Mouse (Mus musculus): Measurements from ENCODE around the gene Gm19426.

Gm19426 gene

GRCm38 (mm10) chr2:84743561-84743960, at the start of gene Gm19426:
Gene Gm19426, minus strand, starts transcription at chr2:84743655.
- peak in 1 of 2 experiments; percentile 58 for DNase-seq (ENCODE audit: low spot score in 2 of 2)

- DNase-seq (ENCODE audit: low spot score in 2 of 2): no peak
Measured at GRCm38 (mm10) chr2:84793154-84793553, 49.7 kb upstream of the Gm19426 start.

- DNase-seq (ENCODE audit: low spot score in 2 of 2): no peak
Measured at GRCm38 (mm10) chr2:84792516-84792915, 49.1 kb upstream of the Gm19426 start.

GRCm38 (mm10) chr2:84790418-84790817, 47.0 kb upstream of the Gm19426 start:
- no peak for DNase-seq (ENCODE audit: low spot score in 2 of 2)

DNA sequence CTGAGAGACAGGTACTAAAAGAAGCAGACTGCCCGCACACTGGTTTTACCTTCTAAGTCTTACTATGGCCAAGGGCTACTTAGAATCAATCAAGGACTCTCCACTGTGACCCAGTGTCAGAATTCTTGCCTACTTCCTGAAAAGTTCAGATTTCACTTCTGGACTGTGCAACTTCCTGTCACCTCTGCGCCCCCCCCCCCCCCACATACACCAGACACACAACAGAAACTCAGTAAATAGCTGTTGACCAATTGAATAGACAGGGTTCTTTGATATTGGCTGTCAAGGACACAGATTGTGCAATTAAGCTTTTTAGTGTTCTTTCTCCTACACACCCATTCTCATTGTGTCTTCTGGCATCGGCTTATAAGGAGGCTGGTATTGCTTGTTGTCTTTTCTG, 44.9 kb upstream of the Gm19426 start:
- DNase-seq (ENCODE audit: low spot score in 2 of 2): no peak

DNA sequence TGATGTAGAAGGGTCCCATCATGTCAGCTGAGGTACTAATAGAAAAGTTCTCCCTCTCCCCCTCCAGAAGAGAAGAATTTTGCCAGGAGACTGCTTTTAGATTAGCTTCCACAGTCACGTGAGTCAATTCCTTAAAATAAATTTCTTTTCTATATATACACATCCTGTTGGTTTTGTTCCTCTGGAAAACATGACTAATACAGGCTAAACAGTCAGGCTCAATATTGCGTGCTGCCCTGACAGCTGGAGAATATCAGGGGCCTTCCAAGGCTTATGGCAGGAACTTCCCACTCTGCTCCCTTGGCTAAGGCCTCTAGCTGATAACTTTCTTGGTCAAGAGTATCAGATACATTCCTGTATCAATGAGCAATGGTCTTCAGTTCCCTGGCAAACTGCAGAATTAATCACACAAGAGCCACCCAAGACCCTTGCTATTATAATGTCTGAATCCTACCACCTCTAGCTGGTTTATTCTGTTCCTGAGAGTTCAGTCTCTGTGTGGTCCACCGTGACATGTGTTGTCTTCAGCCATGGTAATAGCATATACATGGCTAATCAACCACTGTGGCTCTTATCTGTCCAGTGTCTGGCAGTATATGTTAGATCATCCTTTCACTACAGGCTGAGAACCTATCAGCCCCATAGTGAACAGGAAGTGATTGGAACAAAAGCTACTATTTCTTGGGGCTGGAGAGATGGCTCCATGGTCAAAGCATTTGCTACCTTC, 40.5 kb upstream of the Gm19426 start:
- no peak for DNase-seq (ENCODE audit: low spot score in 2 of 2)

DNA sequence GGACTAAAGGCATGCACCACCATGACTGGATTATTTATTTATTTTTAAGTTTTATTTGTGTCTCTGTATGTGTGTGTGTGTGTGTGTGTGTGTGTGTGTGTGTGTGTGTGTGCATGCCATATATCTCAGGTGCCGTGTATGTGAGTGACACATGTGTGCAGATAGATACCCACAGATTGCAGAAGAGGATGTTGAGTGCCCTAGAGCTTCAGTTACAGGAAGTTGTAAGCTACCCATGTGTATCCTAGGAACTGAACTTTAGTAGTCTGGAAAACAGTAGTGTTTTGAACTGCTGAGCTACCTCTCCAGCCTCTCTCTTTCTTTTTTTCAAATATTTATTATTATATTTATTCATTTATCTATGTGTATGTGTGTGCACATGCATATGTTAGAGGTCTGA, 39.9 kb upstream of the Gm19426 start:
- no peak for DNase-seq (ENCODE audit: low spot score in 2 of 2)

DNA sequence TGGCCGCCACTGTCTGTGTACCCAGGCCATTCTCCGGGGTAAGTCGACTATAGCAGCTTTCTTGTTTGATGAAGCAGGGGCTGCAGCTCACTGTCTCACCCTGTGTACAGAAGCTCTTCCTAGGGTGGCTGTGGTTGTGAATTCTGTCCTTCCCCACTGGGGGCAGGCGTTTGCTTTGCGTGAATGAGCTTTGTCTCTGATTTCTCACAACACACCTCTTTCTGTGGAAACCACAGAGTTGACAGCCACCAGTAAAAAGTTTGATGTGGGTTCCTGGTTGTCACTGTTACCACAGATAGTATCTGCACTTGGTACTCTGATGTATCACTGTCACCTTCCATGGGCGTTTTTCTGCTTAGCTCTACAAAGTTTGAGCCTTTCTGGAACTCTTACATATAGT, 35.8 kb upstream of the Gm19426 start:
- no peak for DNase-seq (ENCODE audit: low spot score in 2 of 2)

DNA sequence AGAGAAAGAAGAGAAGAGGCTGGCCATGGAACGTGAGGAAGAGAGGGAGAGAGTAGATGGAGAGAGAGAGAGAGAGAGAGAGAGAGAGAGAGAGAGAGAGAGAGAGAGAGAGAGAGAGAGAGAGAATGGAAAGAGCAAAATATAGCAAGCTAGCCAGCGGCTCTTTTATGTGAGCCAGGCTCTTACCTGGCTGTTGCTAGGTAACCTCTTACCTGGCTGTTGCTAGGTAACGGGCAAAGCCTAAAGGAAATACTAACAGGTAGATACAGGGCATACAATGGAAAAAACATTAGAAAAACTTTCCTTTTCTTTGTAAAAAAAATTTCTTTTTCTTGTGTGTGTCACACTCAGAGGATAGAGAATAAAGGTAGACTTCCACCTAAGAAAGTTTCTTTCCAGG, 34.3 kb upstream of the Gm19426 start:
- no peak for DNase-seq (ENCODE audit: low spot score in 2 of 2)

DNA sequence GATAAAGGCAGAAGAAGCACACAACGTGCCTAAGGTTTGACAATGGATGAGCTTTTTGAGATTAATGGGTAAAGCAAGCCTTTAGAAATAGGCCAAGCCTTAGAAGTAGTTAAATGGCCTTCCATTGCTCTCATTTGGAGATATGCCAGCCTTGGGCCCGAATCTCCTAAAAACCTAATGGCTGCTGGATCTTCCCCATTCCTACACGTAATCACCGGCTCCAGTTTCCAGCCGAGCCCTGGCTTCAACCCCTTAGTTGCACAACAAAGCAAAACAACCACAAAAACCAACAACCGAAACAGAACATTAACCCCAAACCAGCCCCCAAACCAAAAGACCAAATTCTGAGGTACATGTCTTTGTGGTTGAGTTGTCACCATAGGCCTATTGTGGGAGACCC, 32.2 kb upstream of the Gm19426 start:
- no peak for DNase-seq (ENCODE audit: low spot score in 2 of 2)

DNA sequence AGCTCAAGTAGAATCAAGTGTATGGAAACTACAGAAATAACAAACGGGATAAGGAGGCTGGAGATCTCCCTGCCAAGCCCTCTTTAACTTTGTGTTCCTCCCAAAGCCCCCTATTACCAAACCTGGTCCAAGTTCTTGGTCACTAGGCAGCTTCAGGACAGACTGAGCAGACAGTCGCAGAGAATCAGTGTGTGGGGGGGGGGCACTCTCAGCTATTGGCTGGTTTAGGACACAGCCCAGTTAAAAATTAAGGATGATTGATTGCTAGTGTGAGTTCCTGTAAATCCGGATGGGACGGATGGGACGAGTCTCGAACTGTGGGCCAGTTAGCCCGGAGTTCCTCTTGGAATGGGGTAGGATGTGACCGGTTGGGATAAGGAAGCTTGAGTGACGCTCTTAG, 31.8 kb upstream of the Gm19426 start, which contains the start of gene Serping1:
Gene Serping1 (minus strand): TSS at position 204 of the 400 bp plus-strand sequence.
- DNase-seq (ENCODE audit: low spot score in 2 of 2): no peak

DNA sequence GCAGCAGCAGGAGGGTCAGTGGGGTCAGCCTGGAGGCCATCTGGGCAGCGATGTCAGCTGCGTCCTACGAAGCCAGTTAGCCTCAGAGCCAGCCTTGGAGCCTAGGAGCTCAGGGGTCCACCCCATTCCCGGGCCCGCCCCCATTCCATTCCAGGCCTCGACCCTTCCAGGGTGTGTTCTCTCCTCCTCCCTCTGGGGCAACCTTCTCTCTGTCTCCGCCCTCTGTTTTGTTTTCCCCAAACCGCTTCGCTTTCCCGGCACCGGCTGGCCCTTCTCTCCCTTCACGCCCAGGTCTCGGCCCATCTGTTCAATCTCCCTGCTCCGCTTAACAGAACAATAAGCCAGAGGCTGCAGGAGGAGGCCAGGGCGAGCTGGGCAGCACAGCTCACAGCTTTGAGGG, 31.3 kb upstream of the Gm19426 start:
- DNase-seq (ENCODE audit: low spot score in 2 of 2): peak in 1 of 2 experiments; percentile 4

DNA sequence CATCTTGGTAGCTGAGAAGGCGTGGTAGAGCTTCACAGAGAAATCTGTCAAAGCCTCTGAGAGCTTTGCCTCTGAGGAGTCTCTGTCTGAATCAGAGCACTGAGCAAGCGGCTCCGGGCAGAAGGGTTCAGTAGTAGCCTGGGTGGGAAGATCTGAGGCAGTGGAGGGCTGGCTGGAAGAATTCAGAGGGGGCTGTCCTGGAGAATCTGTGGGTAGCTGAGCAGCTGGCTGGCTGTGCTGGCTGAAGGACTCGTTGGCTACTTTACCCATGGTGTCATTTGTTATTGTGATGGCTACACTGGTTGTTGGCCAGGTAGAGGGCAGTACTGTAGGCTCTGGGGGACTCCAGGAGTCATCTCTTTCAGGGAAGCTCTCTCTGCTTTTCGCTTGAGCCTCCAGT, 29.7 kb upstream of the Gm19426 start:
- DNase-seq (ENCODE audit: low spot score in 2 of 2): no peak

- DNase-seq (ENCODE audit: low spot score in 2 of 2): no peak
Measured at GRCm38 (mm10) chr2:84772454-84772853, 29.0 kb upstream of the Gm19426 start.

- DNase-seq (ENCODE audit: low spot score in 2 of 2): no peak
Measured at GRCm38 (mm10) chr2:84770501-84770900, 27.0 kb upstream of the Gm19426 start.

DNA sequence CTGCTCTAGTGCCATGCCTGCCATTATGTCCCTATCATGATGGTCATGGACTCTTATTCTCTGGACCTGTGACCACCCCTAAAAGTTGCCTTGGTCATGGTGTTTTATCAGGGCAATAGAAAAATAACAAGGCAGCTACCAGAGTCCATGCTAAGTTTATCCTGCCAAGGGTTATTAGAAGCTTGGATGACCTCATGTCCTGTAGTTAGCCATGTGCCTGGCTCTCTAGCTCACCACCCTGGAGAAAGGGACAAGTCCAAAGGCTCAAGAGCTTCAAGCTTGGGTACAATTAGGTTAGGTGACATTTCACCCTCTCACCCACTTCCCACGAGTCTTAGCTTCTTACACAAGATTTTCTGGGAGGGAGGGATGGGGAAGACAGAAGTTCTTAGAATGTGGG, 19.4 kb upstream of the Gm19426 start:
- no peak for DNase-seq (ENCODE audit: low spot score in 2 of 2)

- DNase-seq (ENCODE audit: low spot score in 2 of 2): no peak
Measured at GRCm38 (mm10) chr2:84762295-84762694, 18.8 kb upstream of the Gm19426 start.

- DNase-seq (ENCODE audit: low spot score in 2 of 2): no peak
Measured at GRCm38 (mm10) chr2:84761840-84762239, 18.4 kb upstream of the Gm19426 start.

DNA sequence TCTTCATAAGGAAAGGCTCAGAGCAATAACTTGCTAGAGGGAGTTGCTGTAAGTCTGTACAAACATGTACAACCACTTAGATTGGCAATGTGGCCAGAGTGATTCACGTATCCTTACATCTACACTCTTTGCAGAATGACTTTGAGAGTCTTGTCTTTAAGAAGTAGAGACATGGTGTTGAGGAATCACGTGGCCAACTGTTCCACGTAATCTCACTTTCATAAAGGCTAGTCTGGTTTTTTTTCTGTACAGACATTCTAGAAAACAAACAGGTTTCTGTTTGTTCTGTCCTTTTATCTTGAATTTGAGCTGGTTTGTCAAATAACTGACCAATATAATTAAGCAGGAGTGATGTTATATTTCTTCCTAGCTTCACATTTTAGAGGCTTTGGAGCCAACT, 17.9 kb upstream of the Gm19426 start:
- no peak for DNase-seq (ENCODE audit: low spot score in 2 of 2)

GRCm38 (mm10) chr2:84760777-84761176, 17.3 kb upstream of the Gm19426 start:
- DNase-seq (ENCODE audit: low spot score in 2 of 2): no peak

DNA sequence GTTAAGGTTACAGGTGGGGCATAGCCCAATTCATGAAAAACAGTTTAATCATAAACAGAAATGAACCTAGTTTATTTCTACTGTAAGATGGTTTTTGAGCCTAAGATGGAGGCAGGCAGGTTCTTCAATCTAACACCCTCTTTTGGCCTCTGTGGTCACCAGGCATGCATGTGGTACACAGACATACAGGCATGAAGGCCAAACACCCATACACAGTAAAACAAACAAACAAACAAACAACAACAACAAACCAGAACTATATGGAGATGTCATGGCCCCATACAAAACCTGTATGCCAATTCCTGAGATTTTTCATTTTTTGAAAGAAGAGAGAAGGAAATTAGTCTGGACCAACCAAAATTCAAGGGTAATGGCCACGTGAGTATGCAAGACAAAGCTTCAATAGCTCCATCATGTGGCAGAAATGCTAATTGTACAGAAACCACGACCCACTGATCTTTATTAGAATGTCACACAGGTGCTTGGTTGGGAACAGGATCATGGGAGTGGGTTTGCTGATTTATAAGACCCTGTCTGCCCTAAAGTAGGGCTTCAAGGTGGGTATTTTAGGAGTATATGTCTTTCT, 15.2 kb upstream of the Gm19426 start:
- DNase-seq (ENCODE audit: low spot score in 2 of 2): no peak

DNA sequence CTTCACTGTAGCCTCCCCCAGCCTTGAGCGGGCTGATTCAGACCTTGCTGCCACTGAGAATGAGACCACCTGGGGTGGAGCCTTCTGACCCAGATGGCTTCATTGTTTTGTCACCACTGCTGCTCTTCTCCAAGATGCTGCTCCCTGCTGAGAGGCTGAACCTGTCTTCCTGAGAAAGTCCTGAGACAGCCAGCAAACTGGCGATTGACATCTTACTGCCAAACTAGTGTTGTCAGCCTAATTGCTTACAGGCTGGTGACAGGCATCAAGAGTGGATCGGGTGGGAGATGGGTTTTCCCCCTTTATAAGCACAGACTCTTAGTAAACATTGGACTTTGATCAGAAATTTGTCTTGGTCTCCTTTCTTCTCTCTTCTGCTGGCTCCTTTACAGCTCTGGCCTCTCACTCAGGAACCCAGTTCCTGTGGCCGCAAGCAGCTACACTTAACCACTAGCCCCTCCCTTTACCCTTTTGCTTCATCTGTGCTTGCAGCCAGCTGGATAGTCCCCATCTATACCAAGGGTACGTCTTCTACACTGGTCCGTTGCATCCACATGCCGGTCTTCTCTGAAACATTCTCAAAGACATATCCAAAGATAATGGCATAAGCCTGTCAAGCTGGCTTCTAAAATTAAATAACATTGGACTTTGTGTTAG, 13.7 kb upstream of the Gm19426 start:
- DNase-seq (ENCODE audit: low spot score in 2 of 2): no peak

GRCm38 (mm10) chr2:84756245-84756644, 12.8 kb upstream of the Gm19426 start:
- DNase-seq (ENCODE audit: low spot score in 2 of 2): no peak
